Comparison of ENCODE assay signal across 8 mouse cellular contexts in the genomic region with DNA sequence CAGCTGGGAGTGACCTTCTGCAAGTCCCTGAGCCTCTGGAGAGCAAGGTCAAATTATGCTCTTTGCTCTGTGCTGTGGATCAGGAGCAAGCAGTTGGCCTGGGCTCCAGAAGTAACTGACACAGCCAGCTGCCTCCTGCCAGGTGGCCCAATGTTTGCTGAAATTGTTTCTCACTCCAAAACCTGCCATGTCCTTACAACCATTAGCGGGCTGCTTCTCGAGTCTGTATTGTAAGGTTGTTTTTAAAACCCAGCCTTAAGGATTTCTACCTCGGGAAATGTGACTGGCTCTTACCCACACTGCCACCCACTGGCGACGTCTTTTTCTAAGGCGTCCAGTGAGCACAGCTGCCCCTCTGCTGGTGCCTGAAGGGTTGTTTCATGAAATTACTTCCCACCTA. TPM values are rescaled to one million over a fixed set of nuclear protein-coding genes. Genes with fewer than 3 reads are reported as not detected.
DNase-seq lines count a peak whose midpoint lies in the region; ATAC-seq lines count a peak whose summit lies in the region.

No protein-coding gene starts in this region.

- 0 out of 2 replicates have a peak, but pooled peaks cover 2% of the 10 kb centered on the region for H3K4me1 ChIP-seq in neural tube, embryonic 11.5 days (ENCODE audit: control insufficient read depth, insufficient read depth, low read length)

- 1% methylated on average over 6 of the region's 6 CpGs for WGBS in neural tube, embryonic 11.5 days

- H3K27ac ChIP-seq in neural tube, embryonic 11.5 days (ENCODE audit: low read depth, low read length): no peak overlapping the region

- H3K4me3 ChIP-seq in neural tube, embryonic 11.5 days (ENCODE audit: low read depth, low read length): no peak overlapping the region

- no peak for ATAC-seq in neural tube, embryonic 11.5 days (ENCODE audit: insufficient read depth, low FRiP score, low TSS enrichment)

- H3K4me2 ChIP-seq in neural tube, embryonic 11.5 days (ENCODE audit: low read depth): no peak overlapping the region

- no peaks in the 10 kb centered on the region for H3K36me3 ChIP-seq in neural tube, embryonic 11.5 days (ENCODE audit: control insufficient read depth, insufficient read depth, low read length)

- no peaks in the 10 kb centered on the region for H3K9me3 ChIP-seq in neural tube, embryonic 11.5 days (ENCODE audit: control insufficient read depth, low read length)

- no peaks in the 10 kb centered on the region for H3K27me3 ChIP-seq in neural tube, embryonic 11.5 days (ENCODE audit: control insufficient read depth, insufficient read depth, low read length)

- no peak overlapping the region for H3K9ac ChIP-seq in neural tube, embryonic 11.5 days (ENCODE audit: low read length)

- peak; percentile 36 for DNase-seq in cerebellum, adult 9-10 months
- DNase-seq in cerebellum, adult 11-12 months: no peak
- DNase-seq in 3134 (ENCODE audit: extremely low read depth, insufficient read length, low spot score): peak; percentile 35
- peak; percentile 66 to 76 for DNase-seq in adrenal gland, postnatal 36 days
- peak; percentile 53 to 86 for DNase-seq in heart, adult 18-20 months
- peak; percentile 31 to 65 for DNase-seq in layer of hippocampus, postnatal 25 days (ENCODE audit: extremely low spot score in 1 of 2, low spot score in 1 of 2)
- DNase-seq in neural tube, embryonic 11.5 days (ENCODE audit: low spot score): peak; percentile 76
- DNase-seq in thymus, postnatal 4 days: peak; percentile 84

RNA-seq across cellular contexts. Expression of a gene that starts 5.0 kb away (rescaled TPM):
- total RNA-seq in adrenal gland, postnatal 36 days (2021): 10 to 100 TPM; 47.4 to 60.1 TPM
- total RNA-seq in heart, adult 18-20 months (2021): 10 to 100 TPM; 17.8 to 18.5 TPM
- 10 to 100 TPM; 60.7 to 69.3 TPM for total RNA-seq in layer of hippocampus, postnatal 25 days (2021)
- 6.3 and 6.9 TPM in 2 replicates for polyA plus RNA-seq in neural tube, embryonic 11.5 days (2014; fragmentation: Nextera tagmentation; extraction: Ambion mirVana)
